Mouse (Mus musculus) forebrain, embryonic 11.5 days (tissue): ENCODE data around the gene Uqcc2. TPM values are rescaled to one million over a fixed set of nuclear protein-coding genes. Genes with fewer than 3 reads are reported as not detected.
A peak's percentile ranks its signal among the peaks of the same experiment; 100 is the strongest.

Source experiments
- ATAC-seq: fragments of 200-750 bp; cut with Nextera tagmentation; replicated peaks from 2 replicates; pipeline ENCODE4 v1.8.0; 2017; ENCODE audit warnings: moderate TSS enrichment; ENCODE audit not compliant: low FRiP score
- DNase-seq: peaks from one replicate; pipeline ENCODE4 v3.0.0-alpha.2; 2017; ENCODE audit warnings: low spot score
- H3K27ac ChIP-seq: fragments of 300-500 bp; sonication (generic); 2 replicates; pipeline ENCODE4 v1.5.1; 2014; ENCODE audit warnings: low read depth, low read length
- H3K27me3 ChIP-seq: fragments of 300-500 bp; sonication (generic); 2 replicates; pipeline ENCODE4 v1.6.1; 2014; ENCODE audit warnings: mild to moderate bottlenecking, low read length, mixed read lengths; ENCODE audit not compliant: control insufficient read depth, insufficient read depth
- H3K36me3 ChIP-seq: fragments of 300-500 bp; sonication (generic); 2 replicates; pipeline ENCODE4 v1.6.1; 2014; ENCODE audit warnings: mild to moderate bottlenecking, low read length, moderate library complexity, mixed read lengths; ENCODE audit not compliant: control insufficient read depth, insufficient read depth
- H3K4me1 ChIP-seq: fragments of 300-500 bp; sonication (generic); replicated peaks from 2 replicates; pipeline ENCODE4 v1.6.1; 2014; ENCODE audit warnings: low read length, mixed read lengths; ENCODE audit not compliant: control insufficient read depth, insufficient read depth
- H3K4me2 ChIP-seq: fragments of 300-500 bp; sonication (generic); 2 replicates; pipeline ENCODE4 v1.6.1; 2014; ENCODE audit warnings: low read depth, mild to moderate bottlenecking, low read length, moderate library complexity, mixed read lengths; ENCODE audit not compliant: severe bottlenecking
- H3K4me3 ChIP-seq: fragments of 300-500 bp; sonication (generic); 2 replicates; pipeline ENCODE4 v1.5.1; 2014; ENCODE audit warnings: low read depth, low read length
- H3K9ac ChIP-seq: fragments of 300-500 bp; sonication (generic); 2 replicates; pipeline ENCODE4 v1.6.1; 2014; ENCODE audit warnings: low read length
- H3K9me3 ChIP-seq: fragments of 300-500 bp; sonication (generic); 2 replicates; pipeline ENCODE4 v1.6.1; 2016; ENCODE audit warnings: low read length, mixed read lengths; ENCODE audit not compliant: control insufficient read depth
- whole genome bisulfite sequencing: fragments of 180-500 bp; shearing (Covaris S2); extraction: QIAGEN DNeasy Blood & Tissue Kit; methylation state at CpG from one replicate; pipeline ENCODE4 v1.1.7; 2014; 5-methylcytosine and 5-hydroxymethylcytosine counted together
- polyA plus RNA-seq: library from polyadenylated mRNA; unstranded; fragments of >200 nt; fragmentation: Nextera tagmentation; extraction: Ambion mirVana; gene quantifications from 2 replicates; pipeline ENCODE4 v1.2.1, GENCODE M21; 2014

Uqcc2 gene
- polyA plus RNA-seq, 1 experiment from 2014 or later: 330 TPM

DNA sequence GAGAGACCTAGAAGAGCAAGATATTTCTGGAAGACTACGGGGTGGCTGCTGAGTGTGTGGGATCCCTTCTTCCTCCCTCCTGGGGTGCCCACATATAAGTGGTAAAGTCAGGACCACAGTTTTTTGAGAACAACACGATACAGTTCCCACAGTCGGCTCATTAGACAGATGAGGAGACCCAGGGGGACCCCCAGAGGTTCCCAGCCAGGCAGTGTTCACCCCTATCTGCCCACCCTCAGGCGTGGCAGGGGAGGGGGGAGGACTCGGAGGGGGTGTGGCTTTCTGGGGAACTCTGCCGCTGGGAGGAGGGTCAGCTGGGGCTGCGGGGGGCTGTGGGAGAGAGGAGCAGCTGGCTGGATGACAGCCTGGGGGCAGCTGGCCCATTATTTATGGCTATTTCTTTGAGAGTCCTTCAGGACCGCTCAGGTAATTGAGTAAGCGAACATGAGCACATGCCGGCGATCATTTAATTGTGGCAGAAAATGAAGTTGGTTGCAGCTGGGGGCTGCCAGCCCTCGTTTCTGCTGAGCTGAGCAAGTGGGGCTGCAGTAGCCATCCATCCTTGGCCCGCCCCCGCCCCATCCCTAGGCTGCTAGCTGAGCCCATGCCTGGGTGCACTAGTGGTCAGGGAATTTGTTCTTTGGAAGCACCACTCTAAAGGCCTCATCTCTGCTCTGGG, 41.6 kb upstream of the Uqcc2 start:
- WGBS: 38% methylated on average over 13 of the region's 14 CpGs
- ATAC-seq: peak; percentile 56; the same call in 1 of the 2 replicates
- H3K36me3 ChIP-seq: no peaks in the 10 kb centered on the region
- H3K9me3 ChIP-seq: no peaks in the 10 kb centered on the region
- H3K4me1 ChIP-seq: peaks cover 7% of the 10 kb centered on the region
- H3K27me3 ChIP-seq: no peaks in the 10 kb centered on the region
- no peak overlapping the region; the same call in 1 of the 2 replicates for H3K9ac ChIP-seq
- peak overlapping the region; percentile 41; the same call in 1 of the 2 replicates for H3K27ac ChIP-seq
- no peak overlapping the region for H3K4me3 ChIP-seq
- DNase-seq: peak; percentile 64
- no peak overlapping the region for H3K4me2 ChIP-seq

DNA sequence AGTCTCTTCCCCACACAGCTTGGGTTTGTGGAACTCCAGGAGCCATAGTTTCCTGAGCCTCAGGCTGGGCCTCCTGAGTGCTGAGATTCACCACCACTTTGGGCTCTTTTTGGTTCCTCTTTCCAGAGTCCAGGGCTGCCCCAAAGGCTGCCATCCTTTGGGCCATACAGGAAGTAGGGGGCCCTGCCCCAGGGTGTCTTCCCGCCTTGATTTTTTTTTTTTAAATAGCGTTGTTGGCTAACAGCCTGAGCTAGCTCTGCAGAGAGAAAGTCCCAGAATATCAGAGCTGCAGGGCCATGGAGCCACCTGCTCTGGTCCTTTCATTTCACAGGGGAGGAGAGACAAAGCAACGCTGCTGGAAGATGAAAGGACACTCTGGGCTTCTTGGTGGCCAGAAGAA, 40.0 kb upstream of the Uqcc2 start:
- Histone ChIP-seq H3K27ac (no peak overlapping the region), H3K4me2 (no peak overlapping the region), H3K9ac (no peak overlapping the region), H3K27me3 (no peaks in the 10 kb centered on the region), H3K9me3 (no peaks in the 10 kb centered on the region), H3K4me1 (peaks cover 7% of the 10 kb centered on the region), H3K4me3 (no peak overlapping the region), H3K36me3 (no peaks in the 10 kb centered on the region)
- no peak for ATAC-seq
- DNase-seq: no peak
- WGBS: 73% methylated on average over 3 of the region's 3 CpGs

DNA sequence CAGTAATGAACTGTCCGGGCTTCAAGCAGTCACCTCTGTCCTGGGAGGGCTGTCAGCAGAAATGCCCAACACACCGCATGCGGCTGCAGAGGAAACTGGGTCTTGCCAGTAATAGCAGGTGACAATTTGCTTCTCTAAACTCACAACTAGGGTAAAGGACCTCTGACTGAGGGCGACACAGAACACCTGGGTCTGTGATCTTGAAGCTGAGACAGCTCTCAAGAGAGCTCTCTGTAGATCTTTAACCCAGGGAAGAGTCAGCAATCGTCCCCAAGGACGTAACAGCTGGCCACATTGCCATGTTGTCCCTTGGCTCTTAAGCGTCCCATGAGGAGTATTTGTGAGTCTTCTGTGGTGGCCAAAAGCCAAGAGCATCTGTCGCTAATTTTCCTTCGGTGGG, 38.7 kb upstream of the Uqcc2 start:
- Histone ChIP-seq H3K36me3 (no peaks in the 10 kb centered on the region), H3K27me3 (no peaks in the 10 kb centered on the region), H3K9me3 (no peaks in the 10 kb centered on the region), H3K4me3 (no peak overlapping the region), H3K4me2 (no peak overlapping the region), H3K4me1 (peaks cover 7% of the 10 kb centered on the region), H3K9ac (no peak overlapping the region), H3K27ac (no peak overlapping the region)
- ATAC-seq (no peak), DNase-seq (no peak)
- WGBS: 89% methylated on average over 9 of the region's 9 CpGs

DNA sequence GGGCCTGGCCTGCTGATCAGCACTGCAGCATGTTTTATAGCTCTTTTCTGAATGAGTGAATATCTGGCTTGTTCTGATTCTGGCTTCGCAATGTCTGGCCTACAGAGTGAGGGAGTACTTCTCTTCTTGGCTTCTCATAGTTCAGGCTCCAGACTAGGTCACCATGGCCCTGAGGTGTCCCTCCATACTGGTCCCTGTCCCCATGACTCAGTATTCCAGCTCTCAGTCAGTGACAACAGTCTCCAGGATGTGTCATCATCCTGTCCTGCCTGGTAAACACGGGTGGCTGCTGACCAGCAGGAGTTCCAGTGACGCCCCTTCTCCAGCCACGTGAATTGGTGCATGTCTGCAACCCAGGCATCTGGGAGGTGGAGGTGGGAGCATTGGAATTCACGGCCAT, 37.4 kb upstream of the Uqcc2 start:
- H3K9ac ChIP-seq: no peak overlapping the region; the same call in 1 of the 2 replicates
- no peaks in the 10 kb centered on the region for H3K36me3 ChIP-seq
- no peak overlapping the region for H3K4me3 ChIP-seq
- H3K4me2 ChIP-seq: no peak overlapping the region
- no peaks in the 10 kb centered on the region for H3K9me3 ChIP-seq
- 86% methylated on average over 5 of the region's 5 CpGs for WGBS
- H3K4me1 ChIP-seq: peaks cover 5% of the 10 kb centered on the region
- no peak for ATAC-seq
- no peaks in the 10 kb centered on the region for H3K27me3 ChIP-seq
- no peak overlapping the region for H3K27ac ChIP-seq
- no peak for DNase-seq

DNA sequence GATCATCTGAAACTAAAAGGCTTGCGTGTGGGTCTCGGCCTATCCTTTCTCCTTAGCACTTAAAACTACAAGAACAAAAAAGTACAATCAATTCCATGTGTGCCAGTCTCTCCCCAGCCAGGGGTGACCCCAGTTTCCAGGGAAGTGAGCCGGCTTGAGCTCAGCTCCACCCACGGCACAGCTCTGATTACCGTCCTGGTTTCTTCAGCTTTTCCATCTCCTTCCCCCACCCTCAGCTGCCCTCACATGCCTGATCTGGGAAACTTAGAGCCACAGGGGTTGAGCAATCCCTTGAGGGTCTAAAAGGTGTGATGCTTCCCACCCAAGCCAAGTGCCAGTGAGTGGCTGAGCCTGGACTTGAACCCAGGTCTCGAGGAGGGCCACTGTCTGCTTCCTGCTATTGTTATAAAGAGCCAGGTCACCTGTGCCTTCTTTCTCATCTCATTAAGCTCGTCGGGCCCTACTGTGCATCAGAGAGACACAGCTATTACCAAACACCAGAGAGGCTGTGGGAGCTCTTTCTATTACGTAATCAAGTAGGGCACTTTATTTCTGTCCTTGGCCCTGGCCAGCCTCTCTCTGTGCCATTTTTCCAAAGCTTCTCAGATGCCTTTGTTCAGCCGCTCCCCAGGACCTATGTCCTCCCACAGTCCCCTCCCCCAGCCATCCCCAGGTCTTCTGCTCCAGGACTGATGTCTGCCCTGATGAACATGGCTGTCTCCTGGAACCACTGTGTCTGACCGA, 36.4 kb upstream of the Uqcc2 start:
- ATAC-seq (no peak), DNase-seq (no peak)
- H3K27ac ChIP-seq: no peak overlapping the region
- H3K4me2 ChIP-seq: no peak overlapping the region
- no peaks in the 10 kb centered on the region for H3K4me1 ChIP-seq
- no peak overlapping the region for H3K4me3 ChIP-seq
- H3K27me3 ChIP-seq: no peaks in the 10 kb centered on the region
- no peaks in the 10 kb centered on the region for H3K9me3 ChIP-seq
- no peak overlapping the region for H3K9ac ChIP-seq
- no peaks in the 10 kb centered on the region for H3K36me3 ChIP-seq
- 68% methylated on average over 11 of the region's 11 CpGs for WGBS

DNA sequence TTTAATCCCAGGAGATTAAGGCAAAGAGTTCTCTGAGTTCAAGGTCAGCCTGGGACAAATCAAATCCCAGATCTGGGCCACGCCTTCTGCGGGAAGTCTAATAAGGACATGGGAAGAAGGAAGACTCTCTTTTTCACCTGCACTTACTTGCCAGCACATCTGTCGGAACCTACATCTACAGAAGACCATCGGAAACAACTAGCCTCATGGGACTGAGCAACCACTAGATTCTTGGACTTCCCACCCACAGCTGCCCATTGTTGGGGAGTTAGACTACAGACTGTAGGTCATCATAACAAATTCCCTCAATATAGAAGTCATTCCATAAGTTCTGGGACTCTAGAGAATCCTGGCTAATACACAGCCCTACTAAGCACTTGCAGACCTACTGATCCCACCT, 34.9 kb upstream of the Uqcc2 start:
- whole genome bisulfite sequencing: 93% methylated on average over 4 of the region's 4 CpGs

DNA sequence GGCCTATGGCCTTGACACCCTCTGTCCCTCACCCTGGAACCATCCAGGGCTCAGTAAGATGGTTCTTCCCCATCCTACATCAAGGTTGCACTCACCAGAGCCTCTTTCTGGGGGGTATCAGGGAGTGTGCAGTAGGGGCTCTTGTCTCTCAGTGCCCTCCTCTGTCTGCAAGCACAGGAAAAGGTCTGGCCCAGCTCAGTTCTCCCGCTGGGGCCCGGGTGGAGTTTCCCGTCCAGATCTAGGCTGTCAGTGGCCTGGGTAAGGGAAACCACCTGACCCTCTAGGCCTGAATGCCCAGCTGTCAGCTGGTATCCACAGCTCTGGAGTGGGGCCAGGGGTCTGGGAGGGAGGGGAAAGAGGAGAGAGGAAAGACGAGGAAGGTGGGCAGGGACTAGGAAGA, 33.8 kb upstream of the Uqcc2 start, which contains the start of gene Ip6k3:
Gene Ip6k3 (minus strand): TSS at position 251 of the 400 bp plus-strand sequence.
- H3K27me3 ChIP-seq: no peaks in the 10 kb centered on the region
- no peaks in the 10 kb centered on the region for H3K9me3 ChIP-seq
- DNase-seq (no peak), ATAC-seq (no peak)
- H3K4me1 ChIP-seq: no peaks in the 10 kb centered on the region
- no peaks in the 10 kb centered on the region for H3K36me3 ChIP-seq
- no peak within 1 kb of the TSS for H3K4me3 ChIP-seq
- no peak within 1 kb of the TSS for H3K27ac ChIP-seq
- H3K9ac ChIP-seq: no peak within 1 kb of the TSS
- H3K4me2 ChIP-seq: no peak within 1 kb of the TSS
- WGBS: 75% methylated on average over 4 of the region's 4 CpGs

More for the DNA sequence above, 34.9 kb upstream of the Uqcc2 start:
- H3K27me3 ChIP-seq: no peaks in the 10 kb centered on the region
- H3K9ac ChIP-seq: no peak overlapping the region
- H3K4me1 ChIP-seq: no peaks in the 10 kb centered on the region
- ATAC-seq (no peak), DNase-seq (no peak)
- H3K4me2 ChIP-seq: no peak overlapping the region
- no peaks in the 10 kb centered on the region for H3K9me3 ChIP-seq
- no peak overlapping the region for H3K27ac ChIP-seq
- no peaks in the 10 kb centered on the region for H3K36me3 ChIP-seq
- H3K4me3 ChIP-seq: no peak overlapping the region

DNA sequence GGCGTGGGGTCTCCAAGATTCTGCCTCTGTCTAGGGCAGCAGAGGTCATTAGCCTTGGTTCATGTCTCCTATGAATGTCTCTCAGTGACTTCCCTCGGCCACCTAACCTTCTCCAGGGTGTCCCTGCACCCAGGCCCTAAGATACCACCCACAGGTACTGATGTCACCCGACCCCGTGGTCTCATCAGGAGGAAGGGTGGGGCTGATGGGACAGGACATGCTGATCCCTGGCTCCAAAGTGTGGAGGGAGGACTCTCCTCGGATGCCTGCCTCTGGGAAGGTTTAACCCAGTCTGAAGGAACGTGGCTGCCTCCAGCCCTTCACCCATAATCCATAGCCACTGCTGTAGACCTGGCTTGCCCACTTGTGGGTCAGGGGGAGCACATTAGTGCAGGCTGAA, 33.2 kb upstream of the Uqcc2 start:
- no peaks in the 10 kb centered on the region for H3K27me3 ChIP-seq
- no peaks in the 10 kb centered on the region for H3K36me3 ChIP-seq
- no peak for DNase-seq
- no peak for ATAC-seq
- H3K27ac ChIP-seq: no peak overlapping the region
- no peak overlapping the region for H3K4me3 ChIP-seq
- no peak overlapping the region for H3K4me2 ChIP-seq
- no peaks in the 10 kb centered on the region for H3K9me3 ChIP-seq
- H3K4me1 ChIP-seq: no peaks in the 10 kb centered on the region
- WGBS: 81% methylated on average over 6 of the region's 6 CpGs
- H3K9ac ChIP-seq: no peak overlapping the region
